Mouse (Mus musculus) C2C12 (cell line): ENCODE results near the gene Timm50.

Experiments
- CEBPB ChIP-seq: IDR thresholded peaks from one replicate; pipeline ENCODE4 v1.6.1; 2011; ENCODE audit warnings: low read depth, mild to moderate bottlenecking, control low read depth, moderate library complexity
- CTCF ChIP-seq: IDR thresholded peaks from one replicate; pipeline ENCODE4 v1.5.1; 2011; ENCODE audit not compliant: control insufficient read depth, insufficient read depth, insufficient read length
- FOSL1 ChIP-seq: IDR thresholded peaks from one replicate; pipeline ENCODE4 v1.8.0; 2011; ENCODE audit warnings: mild to moderate bottlenecking, low read length; ENCODE audit not compliant: poor library complexity, insufficient read depth, severe bottlenecking
- MYOG ChIP-seq: IDR thresholded peaks from one replicate; pipeline ENCODE4 v1.6.1; 2011; ENCODE audit not compliant: control insufficient read depth, insufficient read length; ENCODE audit errors: extremely low read depth
- USF1 ChIP-seq: IDR thresholded peaks from one replicate; pipeline ENCODE4 v1.6.1; 2011; ENCODE audit warnings: low read depth, mild to moderate bottlenecking, control low read depth, moderate library complexity

GRCm38 (mm10) chr7:28358431-28358830 lies 46.6 kb upstream of the Timm50 start:
- TF ChIP-seq CTCF (no peak), CEBPB (no peak), USF1 (no peak), FOSL1 (no peak), MYOG (no peak)
